In genomic region chr12:110850929-110851256, GRCm38 (mm10) we compare ENCODE assay signal across 8 mouse cellular contexts. TPM values are rescaled to one million over a fixed set of nuclear protein-coding genes. Genes with fewer than 3 reads are reported as not detected.
DNase-seq lines count a peak whose midpoint lies in the region; ATAC-seq and TF ChIP-seq lines count a peak whose summit lies in the region.

No protein-coding gene starts in this region.

- WGBS in heart, embryonic 15.5 days: 16% methylated on average over 9 of the region's 9 CpGs
- WGBS in liver, embryonic 14.5 days (ENCODE audit: insufficient replicate concordance): 7% methylated on average over 9 of the region's 9 CpGs

- H3K4me2 ChIP-seq in heart, embryonic 15.5 days: peak overlapping the region; percentile 72
- peak overlapping the region; percentile 65 for H3K4me2 ChIP-seq in liver, embryonic 14.5 days (ENCODE audit: low read depth)

- DNase-seq in heart, adult 11 months: peak; percentile 93
- no peak for DNase-seq in heart, postnatal 25 days (ENCODE audit: low spot score)
- DNase-seq in CD4-positive, CD25-positive, alpha-beta regulatory T cell, adult 2 months (ENCODE audit: low read depth, low spot score): peak; percentile 28
- no peak for DNase-seq in liver, embryonic 14.5 days (ENCODE audit: low read depth in 3 of 3, low spot score in 3 of 3)
- no peak for DNase-seq in embryo, embryonic 11 days
- DNase-seq in layer of hippocampus, adult 8-10 months (ENCODE audit: low spot score in 2 of 2): no peak
- DNase-seq in gastrocnemius, postnatal 25 days: no peak

- no peaks in the 10 kb centered on the region for H3K27me3 ChIP-seq in heart, embryonic 15.5 days
- H3K27me3 ChIP-seq in liver, embryonic 14.5 days (ENCODE audit: control insufficient read depth, insufficient read depth, low read length): no peaks in the 10 kb centered on the region

- ATAC-seq in heart, embryonic 15.5 days (replicated peaks; ENCODE audit: insufficient number of reproducible peaks, insufficient read depth, low FRiP score, low read depth): no peak; the same call in 1 of the 2 replicates
- ATAC-seq in liver, embryonic 14.5 days (ENCODE audit: insufficient read depth): peak; percentile 16

- peaks cover 8% of the 10 kb centered on the region for H3K36me3 ChIP-seq in heart, embryonic 15.5 days
- H3K36me3 ChIP-seq in liver, embryonic 14.5 days (replicated peaks; ENCODE audit: control insufficient read depth, insufficient read depth, low read depth): no peaks in the 10 kb centered on the region

- H3K4me3 ChIP-seq in heart, embryonic 15.5 days: peak overlapping the region; percentile 85
- H3K4me3 ChIP-seq in liver, embryonic 14.5 days (ENCODE audit: insufficient read depth in 1 of 2, low read depth in 2 of 2, low read length in 2 of 2): peak overlapping the region; percentile 81 to 89

- H3K27ac ChIP-seq in heart, embryonic 15.5 days: peak overlapping the region; percentile 85
- H3K27ac ChIP-seq in liver, embryonic 14.5 days: peak overlapping the region; percentile 3

- no peak for TF ChIP-seq CTCF in liver, embryonic 14.5 days (IDR thresholded peaks at IDR 0.05; ENCODE audit: low read depth)

- H3K9ac ChIP-seq in heart, embryonic 15.5 days: peak overlapping the region; percentile 83
- peak overlapping the region; percentile 83 for H3K9ac ChIP-seq in liver, embryonic 14.5 days (replicated peaks)

- H3K9me3 ChIP-seq in heart, embryonic 15.5 days (replicated peaks): no peaks in the 10 kb centered on the region
- no peaks in the 10 kb centered on the region for H3K9me3 ChIP-seq in liver, embryonic 14.5 days (ENCODE audit: control insufficient read depth, low read length)

- intact Hi-C loops in heart, postnatal 25 days (cut with DNase I): no loop called here

- no peak for TF ChIP-seq EP300 in liver, embryonic 14.5 days (IDR thresholded peaks at IDR 0.05; ENCODE audit: low read depth)

- peaks cover 25% of the 10 kb centered on the region for H3K4me1 ChIP-seq in heart, embryonic 15.5 days (replicated peaks)
- H3K4me1 ChIP-seq in liver, embryonic 14.5 days (replicated peaks; ENCODE audit: control insufficient read depth in 2 of 2, insufficient read depth in 2 of 2, low read length in 1 of 2): peaks cover 19 to 27% of the 10 kb centered on the region in 2 experiments

RNA-seq across cellular contexts. Expression of gene Zfp839, which starts 0.8 kb away (rescaled TPM):
- 1 to 10 TPM; 9.3 to 9.8 TPM for total RNA-seq in heart, postnatal 25 days (2021)
- polyA plus RNA-seq in heart, embryonic 15.5 days (2015; fragmentation: Nextera tagmentation; extraction: Ambion mirVana): 4.5 and 5.9 TPM in 2 replicates
- 1.4 and 1.9 TPM in 2 replicates for polyA plus RNA-seq in liver, embryonic 14.5 days (2012; rRNA removed)
- polyA plus RNA-seq in liver, embryonic 14.5 days (2014; fragmentation: Nextera tagmentation; extraction: Ambion mirVana): 0.62 and 0.67 TPM in 2 replicates
- 10 to 100 TPM; 12.3 to 15.4 (median 14.8) TPM for total RNA-seq in layer of hippocampus, adult 8-10 months (2022)
- total RNA-seq in gastrocnemius, postnatal 25 days (2021): 1 to 10 TPM; 5.0 to 5.4 TPM

RNA-seq across cellular contexts. Expression of gene Mok, which starts 10.2 kb away (rescaled TPM):
- under 1 TPM; 0.31 to 0.39 TPM for total RNA-seq in heart, postnatal 25 days (2021)
- 3.0 and 4.0 TPM in 2 replicates for polyA plus RNA-seq in heart, embryonic 15.5 days (2015; fragmentation: Nextera tagmentation; extraction: Ambion mirVana)
- polyA plus RNA-seq in liver, embryonic 14.5 days (2012; rRNA removed): 0.18 and 0.24 TPM in 2 replicates
- 0.23 and 0.43 TPM in 2 replicates for polyA plus RNA-seq in liver, embryonic 14.5 days (2014; fragmentation: Nextera tagmentation; extraction: Ambion mirVana)
- 10 to 100 TPM in 3 of 4 experiments, 1 to 10 TPM in 1; 7.5 to 14.1 (median 11.5) TPM for total RNA-seq in layer of hippocampus, adult 8-10 months (2022)
- not detected for total RNA-seq in gastrocnemius, postnatal 25 days (2021)

RNA-seq across cellular contexts. Expression of gene Cinp, which starts 38.1 kb away (rescaled TPM):
- 10 to 100 TPM; 31.7 to 33.3 TPM for total RNA-seq in heart, postnatal 25 days (2021)
- polyA plus RNA-seq in heart, embryonic 15.5 days (2015; fragmentation: Nextera tagmentation; extraction: Ambion mirVana): 55.2 and 64.2 TPM in 2 replicates
- 31.0 and 42.9 TPM in 2 replicates for polyA plus RNA-seq in liver, embryonic 14.5 days (2012; rRNA removed)
- 65.1 and 68.2 TPM in 2 replicates for polyA plus RNA-seq in liver, embryonic 14.5 days (2014; fragmentation: Nextera tagmentation; extraction: Ambion mirVana)
- total RNA-seq in layer of hippocampus, adult 8-10 months (2022): 10 to 100 TPM; 47.1 to 66.8 (median 55.9) TPM
- 10 to 100 TPM; 28.4 to 29.1 TPM for total RNA-seq in gastrocnemius, postnatal 25 days (2021)

RNA-seq across cellular contexts. Expression of gene Tecpr2, which starts 38.2 kb away (rescaled TPM):
- 1 to 10 TPM; 5.2 to 5.7 TPM for total RNA-seq in heart, postnatal 25 days (2021)
- polyA plus RNA-seq in heart, embryonic 15.5 days (2015; fragmentation: Nextera tagmentation; extraction: Ambion mirVana): 2.0 and 3.2 TPM in 2 replicates
- 2.0 and 2.3 TPM in 2 replicates for polyA plus RNA-seq in liver, embryonic 14.5 days (2012; rRNA removed)
- polyA plus RNA-seq in liver, embryonic 14.5 days (2014; fragmentation: Nextera tagmentation; extraction: Ambion mirVana): 1.1 and 1.5 TPM in 2 replicates
- 10 to 100 TPM; 40.1 to 46.1 (median 44.4) TPM for total RNA-seq in layer of hippocampus, adult 8-10 months (2022)
- total RNA-seq in gastrocnemius, postnatal 25 days (2021): 1 to 10 TPM; 1.9 to 3.1 TPM

Comparison
In these comparisons a context has a peak if more than half of its experiments do, and no peak if none do; other contexts are left out.
1. DNase-seq: peak in heart, adult 11 months (single experiment) and CD4-positive, CD25-positive, alpha-beta regulatory T cell, adult 2 months (single experiment); none in heart, postnatal 25 days (single experiment), liver, embryonic 14.5 days (0 of 3), embryo, embryonic 11 days (single experiment), layer of hippocampus, adult 8-10 months (0 of 2) and gastrocnemius, postnatal 25 days (single experiment).
2. RNA of gene Mok, which starts 10.2 kb away (total RNA-seq): 7.5 to 14.1 TPM in layer of hippocampus, adult 8-10 months; 0.31 to 0.39 TPM in heart, postnatal 25 days and not detected in gastrocnemius, postnatal 25 days; every median in the first group is over 4 times any median in the second.